Mouse (Mus musculus) bone marrow, adult 2 months (tissue): ENCODE data around the gene Ifnar2.

Source experiments
- CTCF ChIP-seq: fragments of 200-500 bp; IDR thresholded peaks from 2 replicates; pipeline ENCODE4 v1.5.1; 2011; ENCODE audit warnings: low read length, control low read depth; ENCODE audit not compliant: control insufficient read depth, insufficient read depth
- POLR2A ChIP-seq: fragments of 200-500 bp; IDR thresholded peaks from 2 replicates; pipeline ENCODE4 v1.6.1; 2011; ENCODE audit warnings: low read depth, mild to moderate bottlenecking, control low read depth, low read length, borderline replicate concordance; ENCODE audit not compliant: control insufficient read depth

GRCm38 (mm10) chr16:91336753-91337152, 35.8 kb upstream of the Ifnar2 start:
- TF ChIP-seq POLR2A (no peak), CTCF (no peak)
